Mouse (Mus musculus): Measurements from ENCODE around the gene Farsa. TPM values are rescaled to one million over a fixed set of nuclear protein-coding genes. Genes with fewer than 3 reads are reported as not detected.

Gene Farsa
- 102 and 103 TPM in 2 replicates for polyA plus RNA-seq (2015; fragmentation: Nextera tagmentation; extraction: Ambion mirVana)

GRCm38 (mm10) chr8:84856864-84857441 lies at the start of gene Farsa:
TSS of gene Farsa (plus strand) at chr8:84856989.
- Histone ChIP-seq H3K9me3 (replicated peaks) (no peaks in the 10 kb centered on the region), H3K9ac (peak within 1 kb of the TSS; percentile 93), H3K4me2 (peak within 1 kb of the TSS; percentile 82), H3K27ac (peak within 1 kb of the TSS; percentile 77), H3K27me3 (no peaks in the 10 kb centered on the region), H3K4me1 (peaks cover 12% of the 10 kb centered on the region), H3K4me3 (replicated peaks) (peak within 1 kb of the TSS; percentile 95), H3K36me3 (peaks cover 32% of the 10 kb centered on the region)
- WGBS: under 1% methylated on average over 39 of the region's 39 CpGs
- peak; percentile 89 for ATAC-seq (replicated peaks; ENCODE audit: low FRiP score)

GRCm38 (mm10) chr8:84809109-84809940 lies 47.5 kb upstream of the Farsa start:
- no peak for ATAC-seq (replicated peaks; ENCODE audit: low FRiP score)
- WGBS: 61% methylated on average over 12 of the region's 12 CpGs
- H3K36me3 ChIP-seq: no peaks in the 10 kb centered on the region
- H3K4me2 ChIP-seq: no peak overlapping the region
- H3K4me3 ChIP-seq (replicated peaks): no peak overlapping the region
- peaks cover 91% of the 10 kb centered on the region for H3K27me3 ChIP-seq
- no peak overlapping the region for H3K27ac ChIP-seq
- H3K4me1 ChIP-seq: peaks cover 11% of the 10 kb centered on the region
- H3K9me3 ChIP-seq (replicated peaks): no peaks in the 10 kb centered on the region
- H3K9ac ChIP-seq: no peak overlapping the region

GRCm38 (mm10) chr8:84809941-84810280 lies 46.9 kb upstream of the Farsa start:
- H3K9ac ChIP-seq: no peak overlapping the region
- H3K27ac ChIP-seq: no peak overlapping the region
- 78% methylated on average over 5 of the region's 5 CpGs for WGBS

GRCm38 (mm10) chr8:84810896-84811295 lies 45.9 kb upstream of the Farsa start:
- under 1% methylated on average over 32 of the region's 32 CpGs for WGBS
- Histone ChIP-seq H3K27ac (no peak overlapping the region), H3K9ac (no peak overlapping the region; the same call in 1 of the 2 replicates), H3K4me3 (replicated peaks) (peak overlapping the region; percentile 39), H3K36me3 (no peaks in the 10 kb centered on the region), H3K4me1 (peaks cover 27% of the 10 kb centered on the region), H3K27me3 (peaks cover 85% of the 10 kb centered on the region), H3K4me2 (peak overlapping the region; percentile 71), H3K9me3 (replicated peaks) (no peaks in the 10 kb centered on the region)
- peak; percentile 79 for ATAC-seq (replicated peaks; ENCODE audit: low FRiP score)

More at GRCm38 (mm10) chr8:84809941-84810280, 46.9 kb upstream of the Farsa start:
- Histone ChIP-seq H3K4me3 (replicated peaks) (no peak overlapping the region), H3K4me2 (no peak overlapping the region), H3K27me3 (peaks cover 91% of the 10 kb centered on the region), H3K36me3 (no peaks in the 10 kb centered on the region), H3K9me3 (replicated peaks) (no peaks in the 10 kb centered on the region), H3K4me1 (peaks cover 17% of the 10 kb centered on the region)
- no peak for ATAC-seq (replicated peaks; ENCODE audit: low FRiP score)

GRCm38 (mm10) chr8:84811303-84811702 lies 45.5 kb upstream of the Farsa start:
- no peak overlapping the region; the same call in 1 of the 2 replicates for H3K9ac ChIP-seq
- 26% methylated on average over 10 of the region's 10 CpGs for WGBS

GRCm38 (mm10) chr8:84813059-84813458 lies 43.7 kb upstream of the Farsa start:
- no peak for ATAC-seq (replicated peaks; ENCODE audit: low FRiP score)
- H3K4me1 ChIP-seq: peaks cover 27% of the 10 kb centered on the region
- WGBS: 2% methylated on average over 5 of the region's 5 CpGs

More at GRCm38 (mm10) chr8:84811303-84811702, 45.5 kb upstream of the Farsa start:
- Histone ChIP-seq H3K36me3 (no peaks in the 10 kb centered on the region), H3K27ac (no peak overlapping the region), H3K9me3 (replicated peaks) (no peaks in the 10 kb centered on the region), H3K4me3 (replicated peaks) (peak overlapping the region; percentile 39), H3K4me2 (peak overlapping the region; percentile 71), H3K27me3 (peaks cover 84% of the 10 kb centered on the region), H3K4me1 (peaks cover 27% of the 10 kb centered on the region)
- no peak for ATAC-seq (replicated peaks; ENCODE audit: low FRiP score)

GRCm38 (mm10) chr8:84813830-84814229 lies 43.0 kb upstream of the Farsa start:
- Histone ChIP-seq H3K27me3 (peaks cover 61% of the 10 kb centered on the region), H3K9me3 (replicated peaks) (no peaks in the 10 kb centered on the region), H3K4me1 (peaks cover 27% of the 10 kb centered on the region), H3K27ac (no peak overlapping the region), H3K4me2 (no peak overlapping the region), H3K4me3 (replicated peaks) (no peak overlapping the region), H3K9ac (no peak overlapping the region), H3K36me3 (no peaks in the 10 kb centered on the region)
- no peak for ATAC-seq (replicated peaks; ENCODE audit: low FRiP score)
- 85% methylated on average over 3 of the region's 3 CpGs for WGBS

More at GRCm38 (mm10) chr8:84813059-84813458, 43.7 kb upstream of the Farsa start:
- Histone ChIP-seq H3K4me3 (replicated peaks) (no peak overlapping the region), H3K9ac (no peak overlapping the region), H3K36me3 (no peaks in the 10 kb centered on the region), H3K9me3 (replicated peaks) (no peaks in the 10 kb centered on the region), H3K27me3 (peaks cover 69% of the 10 kb centered on the region), H3K4me2 (no peak overlapping the region), H3K27ac (no peak overlapping the region)

GRCm38 (mm10) chr8:84814240-84814554 lies 42.6 kb upstream of the Farsa start:
- Histone ChIP-seq H3K4me3 (replicated peaks) (no peak overlapping the region), H3K4me1 (peaks cover 27% of the 10 kb centered on the region), H3K27me3 (peaks cover 58% of the 10 kb centered on the region), H3K9ac (no peak overlapping the region), H3K36me3 (no peaks in the 10 kb centered on the region), H3K9me3 (replicated peaks) (no peaks in the 10 kb centered on the region), H3K27ac (no peak overlapping the region), H3K4me2 (no peak overlapping the region)
- 84% methylated on average over 11 of the region's 11 CpGs for WGBS
- no peak for ATAC-seq (replicated peaks; ENCODE audit: low FRiP score)

GRCm38 (mm10) chr8:84814555-84815441 lies 42.0 kb upstream of the Farsa start:
- no peak overlapping the region for H3K27ac ChIP-seq
- H3K9ac ChIP-seq: no peak overlapping the region
- peaks cover 27% of the 10 kb centered on the region for H3K4me1 ChIP-seq
- no peak overlapping the region for H3K4me2 ChIP-seq
- 50% methylated on average over 19 of the region's 19 CpGs for WGBS
- H3K27me3 ChIP-seq: peaks cover 52% of the 10 kb centered on the region
- no peaks in the 10 kb centered on the region for H3K36me3 ChIP-seq
- ATAC-seq (replicated peaks; ENCODE audit: low FRiP score): peak; percentile 1
- no peak overlapping the region for H3K4me3 ChIP-seq (replicated peaks)
- no peaks in the 10 kb centered on the region for H3K9me3 ChIP-seq (replicated peaks)

- peak; percentile 77; the same call in 1 of the 2 replicates for ATAC-seq (replicated peaks; ENCODE audit: low FRiP score)
- Histone ChIP-seq H3K27ac (no peak overlapping the region), H3K4me1 (peaks cover 25% of the 10 kb centered on the region), H3K36me3 (no peaks in the 10 kb centered on the region), H3K27me3 (peaks cover 45% of the 10 kb centered on the region), H3K9ac (no peak overlapping the region), H3K4me2 (no peak overlapping the region), H3K9me3 (replicated peaks) (no peaks in the 10 kb centered on the region), H3K4me3 (replicated peaks) (no peak overlapping the region)
- 12% methylated on average over 9 of the region's 9 CpGs for WGBS
Observed at GRCm38 (mm10) chr8:84815547-84815946, 41.2 kb upstream of the Farsa start.

GRCm38 (mm10) chr8:84816117-84816516 lies 40.7 kb upstream of the Farsa start:
- WGBS: 77% methylated on average over 17 of the region's 17 CpGs
- Histone ChIP-seq H3K9me3 (replicated peaks) (no peaks in the 10 kb centered on the region), H3K4me3 (replicated peaks) (no peak overlapping the region), H3K27me3 (peaks cover 40% of the 10 kb centered on the region), H3K27ac (no peak overlapping the region), H3K9ac (no peak overlapping the region), H3K36me3 (no peaks in the 10 kb centered on the region), H3K4me2 (no peak overlapping the region), H3K4me1 (peaks cover 20% of the 10 kb centered on the region)
- ATAC-seq (replicated peaks; ENCODE audit: low FRiP score): no peak

All from kidney, embryonic 15.5 days (tissue).